Mouse (Mus musculus): ENCODE measurements around the gene Naip2.
A peak's percentile ranks its signal among the peaks of the same experiment; 100 is the strongest.

GRCm38 (mm10) chr13:100107652-100108472 is 94.0 kb downstream of the Naip2 start, which contains the start of gene Serf1:
- TF ChIP-seq CTCF (IDR thresholded peaks at IDR 0.05; ENCODE audit: control insufficient read depth, insufficient read depth, insufficient replicate concordance, low read depth, low read length) (no peak), POLR2A (IDR thresholded peaks at IDR 0.05; ENCODE audit: control insufficient read depth, low read depth, low read length) (peak; percentile 81)
